Mouse (Mus musculus) neural tube, embryonic 12.5 days (tissue): ENCODE measurements around the gene Dgat2. TPM values are rescaled to one million over a fixed set of nuclear protein-coding genes. Genes with fewer than 3 reads are reported as not detected.

ENCODE experiments used
- ATAC-seq: fragments of 200-750 bp; cut with Nextera tagmentation; 2 replicates; pipeline ENCODE4 v1.8.0; 2017; ENCODE audit warnings: low read depth, mild to moderate bottlenecking, moderate TSS enrichment, moderate library complexity; ENCODE audit not compliant: low FRiP score
- H3K27ac ChIP-seq: fragments of 300-500 bp; sonication (generic); 2 replicates; pipeline ENCODE4 v1.5.1; 2016
- H3K27me3 ChIP-seq: fragments of 300-500 bp; sonication (generic); replicated peaks from 2 replicates; pipeline ENCODE4 v1.6.1; 2016; ENCODE audit warnings: mild to moderate bottlenecking
- H3K36me3 ChIP-seq: fragments of 300-500 bp; sonication (generic); 2 replicates; pipeline ENCODE4 v1.6.1; 2016; ENCODE audit warnings: mild to moderate bottlenecking
- H3K4me1 ChIP-seq: fragments of 300-500 bp; sonication (generic); 2 replicates; pipeline ENCODE4 v1.6.1; 2016
- H3K4me2 ChIP-seq: fragments of 300-500 bp; sonication (generic); replicated peaks from 2 replicates; pipeline ENCODE4 v1.6.1; 2016; ENCODE audit warnings: mild to moderate bottlenecking
- H3K4me3 ChIP-seq: fragments of 300-500 bp; sonication (generic); 2 replicates; pipeline ENCODE4 v1.5.1; 2016
- H3K9ac ChIP-seq: fragments of 300-500 bp; sonication (generic); 2 replicates; pipeline ENCODE4 v1.6.1; 2016; ENCODE audit warnings: mild to moderate bottlenecking
- H3K9me3 ChIP-seq: fragments of 300-500 bp; sonication (generic); 2 replicates; pipeline ENCODE4 v1.6.1; 2016; ENCODE audit warnings: mild to moderate bottlenecking
- WGBS: fragments of 180-500 bp; shearing (Covaris S2); methylation state at CpG from one replicate; pipeline ENCODE4 v1.1.7; 2016; 5-methylcytosine and 5-hydroxymethylcytosine counted together
- polyA plus RNA-seq: library from polyadenylated mRNA; unstranded; fragments of >200 nt; fragmentation: Nextera tagmentation; extraction: Ambion mirVana; gene quantifications from 2 replicates; pipeline ENCODE4 v1.2.1, GENCODE M21; 2016

The Dgat2 gene
- polyA plus RNA-seq, 1 experiment from 2014 or later, result 11.4 TPM

DNA sequence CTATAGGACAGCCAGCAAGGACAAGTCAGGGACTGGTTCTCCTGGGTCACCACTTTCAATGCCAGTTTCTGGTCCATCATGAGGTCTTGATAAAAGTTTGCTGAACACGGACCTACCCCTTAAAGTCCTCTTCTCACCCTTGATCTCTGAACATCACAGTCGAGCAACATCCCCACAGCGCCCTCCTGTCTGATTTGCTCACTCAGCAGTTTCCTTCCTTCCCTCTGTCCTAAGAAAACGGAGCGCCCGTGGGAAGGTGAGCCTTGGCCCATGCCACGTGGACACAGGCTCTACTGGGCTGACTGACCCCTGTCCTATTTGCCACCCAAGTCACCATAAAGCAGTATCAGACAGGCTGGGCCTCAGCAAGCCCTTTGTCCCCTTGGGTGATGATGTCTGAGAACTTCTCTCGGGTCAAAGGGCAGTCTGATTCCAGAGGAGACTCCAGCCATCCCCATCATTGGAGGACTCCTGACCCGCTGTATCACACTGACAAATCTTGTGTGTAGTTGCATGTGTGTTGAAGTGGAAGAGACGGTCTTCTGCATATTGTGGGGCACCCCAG, 32.2 kb upstream of the Dgat2 start:
- H3K27ac ChIP-seq, result no peak overlapping the region
- ATAC-seq, result no peak
- peaks cover 2% of the 10 kb centered on the region; the same call in 1 of the 2 replicates for H3K4me1 ChIP-seq
- H3K9me3 ChIP-seq, result no peaks in the 10 kb centered on the region
- no peak overlapping the region for H3K4me3 ChIP-seq
- 0 out of 2 replicates have a peak, but pooled peaks cover 2% of the 10 kb centered on the region for H3K27me3 ChIP-seq
- 83% methylated on average over 10 of the region's 10 CpGs for WGBS
- H3K4me2 ChIP-seq, result no peak overlapping the region
- H3K36me3 ChIP-seq, result no peaks in the 10 kb centered on the region
- H3K9ac ChIP-seq, result no peak overlapping the region

DNA sequence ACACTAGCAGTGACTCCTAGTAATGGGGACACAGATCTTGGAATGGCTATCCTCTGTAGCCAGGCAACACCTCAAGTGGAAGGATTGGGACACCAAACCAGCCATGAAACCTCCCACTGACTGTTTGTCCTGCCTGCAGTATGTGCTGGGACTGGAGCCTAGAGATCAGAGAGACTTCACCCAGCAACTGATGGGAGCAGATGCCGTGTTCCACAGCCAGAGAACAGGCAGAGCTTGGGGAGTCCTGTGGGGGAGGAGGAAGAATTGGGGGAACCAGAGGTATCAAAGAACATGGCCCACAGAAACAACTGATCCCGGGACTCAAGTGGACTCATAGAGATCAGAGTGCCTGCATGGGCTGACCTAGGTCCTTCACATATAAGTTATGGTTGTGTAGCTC, 31.2 kb upstream of the Dgat2 start:
- H3K4me2 ChIP-seq, result no peak overlapping the region
- ATAC-seq, result no peak
- H3K4me1 ChIP-seq, result peaks cover 2% of the 10 kb centered on the region; the same call in 1 of the 2 replicates
- H3K9ac ChIP-seq, result no peak overlapping the region
- 0 out of 2 replicates have a peak, but pooled peaks cover 2% of the 10 kb centered on the region for H3K27me3 ChIP-seq
- H3K9me3 ChIP-seq, result no peaks in the 10 kb centered on the region
- H3K4me3 ChIP-seq, result no peak overlapping the region
- WGBS, result 84% methylated on average over 2 of the region's 2 CpGs
- no peaks in the 10 kb centered on the region for H3K36me3 ChIP-seq
- no peak overlapping the region for H3K27ac ChIP-seq

DNA sequence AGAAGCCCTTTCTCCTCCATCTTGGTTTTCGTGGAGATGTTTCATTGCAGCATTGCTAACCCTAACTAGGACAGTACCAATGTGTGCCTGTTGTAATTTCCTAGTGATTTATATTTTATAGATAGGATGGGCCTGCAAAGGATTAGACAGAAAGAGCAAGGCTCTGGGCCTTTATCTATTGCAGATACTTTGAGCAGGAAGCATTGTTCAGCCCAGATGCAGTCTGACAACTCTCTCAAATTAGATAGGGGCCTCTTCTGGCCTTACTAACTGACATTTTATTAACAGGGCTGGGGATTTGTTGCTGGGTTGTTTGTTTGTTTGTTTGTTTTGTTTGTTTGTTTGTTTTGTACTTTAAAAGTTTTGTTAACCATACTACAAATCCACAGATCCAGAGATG, 30.5 kb upstream of the Dgat2 start:
- Histone ChIP-seq H3K4me3 (no peak overlapping the region), H3K4me1 (peaks cover 2% of the 10 kb centered on the region; the same call in 1 of the 2 replicates), H3K27ac (no peak overlapping the region), H3K27me3 (0 out of 2 replicates have a peak, but pooled peaks cover 2% of the 10 kb centered on the region), H3K9me3 (no peaks in the 10 kb centered on the region), H3K9ac (no peak overlapping the region), H3K36me3 (no peaks in the 10 kb centered on the region), H3K4me2 (no peak overlapping the region)
- WGBS, result 86% methylated on average over 1 of the region's 1 CpGs
- no peak for ATAC-seq

DNA sequence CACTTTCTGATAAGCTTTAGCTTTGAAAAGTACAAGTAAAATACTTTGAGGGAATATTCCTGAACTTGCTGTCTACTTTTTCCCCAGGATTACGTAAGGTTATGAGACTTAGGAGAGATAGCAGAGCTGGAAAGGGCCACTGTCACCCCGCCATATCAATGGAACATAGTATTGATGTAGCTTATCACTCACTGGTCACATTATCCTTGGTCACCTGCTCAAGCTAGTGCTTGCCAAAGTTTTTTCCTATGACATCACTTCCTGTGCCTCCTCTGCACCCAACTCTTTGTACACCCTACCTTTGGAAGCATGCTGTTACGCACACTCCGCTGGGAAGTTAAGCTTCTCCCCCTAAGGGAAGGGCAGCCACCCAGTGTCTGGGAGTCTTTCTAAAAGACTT, 26.2 kb upstream of the Dgat2 start:
- H3K27me3 ChIP-seq, result no peaks in the 10 kb centered on the region
- H3K9me3 ChIP-seq, result no peaks in the 10 kb centered on the region
- no peak overlapping the region for H3K9ac ChIP-seq
- H3K36me3 ChIP-seq, result no peaks in the 10 kb centered on the region
- no peak overlapping the region for H3K4me3 ChIP-seq
- H3K4me2 ChIP-seq, result no peak overlapping the region
- no peak overlapping the region for H3K27ac ChIP-seq
- no peaks in the 10 kb centered on the region for H3K4me1 ChIP-seq
- WGBS, result 97% methylated on average over 4 of the region's 4 CpGs
- ATAC-seq, result no peak

DNA sequence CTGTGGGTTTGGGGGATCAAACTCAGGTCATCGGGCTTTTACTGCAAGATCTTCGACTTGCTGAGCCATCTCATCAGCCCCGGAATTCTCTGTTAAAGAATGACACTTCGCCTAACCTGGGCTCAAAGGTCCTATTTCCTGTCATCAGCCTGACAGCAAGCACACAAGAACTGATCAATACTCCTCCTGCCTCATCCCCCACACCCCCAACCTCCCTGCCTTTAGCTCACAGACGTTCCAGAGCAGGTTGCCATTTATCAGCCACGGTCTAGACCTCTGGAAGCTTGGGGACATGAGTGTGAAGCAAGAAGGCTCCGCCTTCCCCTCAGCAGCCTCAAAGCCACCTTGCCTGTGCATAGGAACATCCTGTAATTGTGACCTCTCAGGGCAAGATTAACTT, 23.8 kb upstream of the Dgat2 start:
- 78% methylated on average over 7 of the region's 7 CpGs for WGBS
- no peak overlapping the region for H3K4me2 ChIP-seq
- H3K36me3 ChIP-seq, result no peaks in the 10 kb centered on the region
- H3K27ac ChIP-seq, result no peak overlapping the region
- no peak overlapping the region for H3K4me3 ChIP-seq
- no peaks in the 10 kb centered on the region for H3K27me3 ChIP-seq
- no peak overlapping the region for H3K9ac ChIP-seq
- no peak for ATAC-seq
- no peaks in the 10 kb centered on the region for H3K4me1 ChIP-seq
- H3K9me3 ChIP-seq, result no peaks in the 10 kb centered on the region

DNA sequence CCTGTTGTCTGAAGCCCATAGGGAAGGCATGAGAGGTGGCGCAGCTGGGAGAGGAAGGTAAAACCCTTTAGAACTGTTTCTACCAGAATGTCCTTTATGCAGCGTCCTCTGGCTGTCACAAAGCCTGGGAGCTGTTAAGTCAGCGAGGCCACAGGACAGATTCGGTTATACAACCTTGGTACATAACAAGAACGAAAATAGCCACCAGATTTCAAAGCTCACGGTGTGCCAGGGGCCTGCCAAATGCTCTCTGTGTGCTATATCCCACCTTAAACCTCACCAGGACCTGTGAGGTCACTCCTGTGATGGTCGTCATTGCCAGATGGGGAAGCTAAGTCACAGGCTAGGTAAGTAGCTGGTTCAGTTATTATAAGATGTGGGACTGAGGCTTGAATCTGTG, 19.6 kb upstream of the Dgat2 start:
- no peaks in the 10 kb centered on the region for H3K36me3 ChIP-seq
- no peak for ATAC-seq
- no peaks in the 10 kb centered on the region for H3K9me3 ChIP-seq
- H3K27me3 ChIP-seq, result no peaks in the 10 kb centered on the region
- WGBS, result 80% methylated on average over 7 of the region's 7 CpGs
- H3K4me1 ChIP-seq, result no peaks in the 10 kb centered on the region
- H3K9ac ChIP-seq, result no peak overlapping the region
- no peak overlapping the region for H3K27ac ChIP-seq
- no peak overlapping the region for H3K4me3 ChIP-seq
- no peak overlapping the region for H3K4me2 ChIP-seq

DNA sequence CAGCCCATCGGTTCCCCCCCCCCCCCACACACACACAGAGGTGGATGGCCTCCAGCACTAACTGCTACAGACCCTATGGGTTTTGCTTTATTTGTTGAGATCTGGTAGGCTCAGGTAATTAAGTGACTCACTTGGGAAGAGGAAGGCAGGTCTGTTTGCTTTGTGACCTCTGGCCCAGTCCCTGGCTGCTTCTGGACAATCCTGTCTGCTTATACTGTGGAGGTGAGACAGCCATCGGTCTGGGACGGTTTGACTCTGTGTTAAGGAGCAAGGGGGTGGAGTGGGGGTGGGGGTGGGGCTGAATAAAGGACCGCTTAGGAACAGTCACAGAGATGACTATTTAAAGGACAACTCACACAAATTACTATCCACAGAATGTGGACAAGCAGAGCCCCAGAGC, 17.8 kb upstream of the Dgat2 start:
- H3K4me1 ChIP-seq, result no peaks in the 10 kb centered on the region
- no peak overlapping the region for H3K4me3 ChIP-seq
- H3K9me3 ChIP-seq, result no peaks in the 10 kb centered on the region
- H3K4me2 ChIP-seq, result no peak overlapping the region
- no peak overlapping the region for H3K9ac ChIP-seq
- no peak overlapping the region for H3K27ac ChIP-seq
- no peaks in the 10 kb centered on the region for H3K27me3 ChIP-seq
- no peaks in the 10 kb centered on the region for H3K36me3 ChIP-seq
- no peak for ATAC-seq
- WGBS, result 30% methylated on average over 4 of the region's 4 CpGs

DNA sequence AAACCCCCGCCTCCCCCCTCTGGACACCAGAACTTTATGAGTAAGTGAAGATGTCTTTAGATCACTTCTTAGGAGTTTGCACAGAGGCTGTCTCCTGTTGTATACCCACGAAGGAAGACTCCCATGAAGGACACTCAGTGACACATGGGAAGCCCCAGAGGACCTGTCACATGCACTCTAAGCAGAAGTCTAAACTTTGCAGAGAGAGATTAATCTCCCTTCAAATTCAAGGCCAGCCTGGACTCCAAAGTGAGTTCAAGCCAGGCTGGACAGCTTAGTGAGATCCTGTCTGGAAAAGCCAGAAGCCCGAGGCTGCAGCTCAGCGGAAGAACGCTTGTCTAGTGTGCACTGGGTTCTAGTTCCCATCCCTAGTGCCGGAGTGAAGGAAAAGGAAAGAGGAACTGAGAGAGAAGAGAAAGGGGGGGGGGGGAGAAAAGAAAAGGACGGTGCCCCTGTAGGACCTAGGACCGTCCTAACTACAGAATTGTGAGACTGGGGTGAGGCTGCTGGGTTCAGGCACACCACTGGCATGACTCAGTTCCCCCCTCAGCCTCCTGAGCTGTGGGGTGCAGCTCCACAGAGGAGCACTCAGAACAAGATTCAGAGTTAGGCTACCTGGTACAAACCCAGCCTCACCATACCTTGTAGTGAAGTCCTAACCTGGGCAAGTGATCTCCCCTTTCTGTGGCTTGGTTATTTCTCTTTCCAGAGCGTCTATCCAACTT, 17.1 kb upstream of the Dgat2 start:
- H3K4me3 ChIP-seq, result no peak overlapping the region
- no peaks in the 10 kb centered on the region for H3K27me3 ChIP-seq
- no peak overlapping the region for H3K4me2 ChIP-seq
- no peak for ATAC-seq
- H3K27ac ChIP-seq, result no peak overlapping the region
- no peaks in the 10 kb centered on the region for H3K36me3 ChIP-seq
- H3K4me1 ChIP-seq, result no peaks in the 10 kb centered on the region
- H3K9ac ChIP-seq, result no peak overlapping the region
- no peaks in the 10 kb centered on the region for H3K9me3 ChIP-seq
- WGBS, result 89% methylated on average over 9 of the region's 9 CpGs

DNA sequence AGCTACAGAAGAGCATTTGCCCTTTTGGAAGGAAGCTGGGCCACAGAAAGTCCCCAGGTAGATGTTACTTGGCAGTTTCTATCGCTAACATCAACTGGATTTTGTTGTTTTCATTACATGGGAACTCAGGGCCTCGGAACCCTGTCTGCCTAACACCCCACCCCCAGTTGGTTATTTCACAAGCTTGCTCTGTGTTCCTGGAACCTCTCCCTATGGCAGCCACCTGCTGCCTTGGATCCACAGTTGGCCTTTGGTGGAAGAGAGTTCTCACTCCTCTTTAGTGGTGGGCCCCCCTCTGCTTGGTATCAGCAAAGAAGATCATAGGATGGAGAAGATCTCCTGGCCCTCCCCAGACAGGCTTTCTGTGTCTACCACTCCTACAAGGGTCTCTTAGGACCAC, 16.3 kb upstream of the Dgat2 start:
- H3K27me3 ChIP-seq, result no peaks in the 10 kb centered on the region
- H3K4me1 ChIP-seq, result no peaks in the 10 kb centered on the region
- no peaks in the 10 kb centered on the region for H3K36me3 ChIP-seq
- H3K4me2 ChIP-seq, result no peak overlapping the region
- no peak overlapping the region for H3K9ac ChIP-seq
- H3K9me3 ChIP-seq, result no peaks in the 10 kb centered on the region
- ATAC-seq, result no peak
- H3K4me3 ChIP-seq, result no peak overlapping the region
- no peak overlapping the region for H3K27ac ChIP-seq
- WGBS, result 92% methylated on average over 2 of the region's 2 CpGs

DNA sequence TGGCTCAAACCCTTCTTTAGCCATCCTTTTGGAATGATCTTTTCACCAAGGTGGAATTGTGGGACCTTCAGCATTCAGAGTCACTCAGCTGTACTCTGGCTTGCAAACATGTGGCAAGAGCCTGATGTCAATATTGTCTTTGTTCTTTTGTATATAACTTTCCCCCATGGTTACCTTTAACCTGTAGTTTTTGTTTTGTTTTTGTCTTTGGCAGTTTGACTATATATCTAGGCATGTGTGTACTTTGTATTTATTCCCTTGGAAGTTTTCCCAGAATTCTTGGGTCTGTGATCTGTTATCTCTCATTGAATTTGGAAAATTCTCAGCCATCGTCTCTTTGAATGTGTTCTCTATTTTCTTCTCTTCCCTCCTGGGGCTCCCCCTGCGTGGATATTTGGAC, 12.0 kb upstream of the Dgat2 start:
- H3K4me3 ChIP-seq, result no peak overlapping the region
- H3K27me3 ChIP-seq, result no peaks in the 10 kb centered on the region
- H3K4me1 ChIP-seq, result no peaks in the 10 kb centered on the region
- H3K9ac ChIP-seq, result no peak overlapping the region
- ATAC-seq, result no peak
- no peak overlapping the region for H3K27ac ChIP-seq
- WGBS, result 72% methylated on average over 2 of the region's 2 CpGs
- H3K36me3 ChIP-seq, result no peaks in the 10 kb centered on the region
- no peak overlapping the region for H3K4me2 ChIP-seq
- H3K9me3 ChIP-seq, result no peaks in the 10 kb centered on the region

DNA sequence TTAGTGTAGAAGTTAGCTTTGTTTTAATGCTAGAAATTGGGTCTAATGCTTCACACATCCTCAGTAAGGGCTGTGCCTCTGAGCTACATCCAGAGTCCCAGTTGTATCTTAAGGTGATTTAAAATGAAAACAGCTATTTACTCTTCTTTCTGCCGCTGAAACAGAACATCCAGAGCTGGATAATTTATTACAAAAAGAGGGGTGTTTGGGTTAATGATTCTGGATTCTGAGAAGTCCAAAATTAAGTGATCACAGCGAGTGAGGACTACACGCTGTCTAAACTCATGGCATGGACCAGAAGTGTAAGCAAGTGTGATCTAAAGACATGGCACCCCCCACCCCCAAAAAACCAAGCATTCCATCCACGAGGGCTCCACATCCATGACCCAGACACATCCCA, 11.4 kb upstream of the Dgat2 start:
- H3K27ac ChIP-seq, result no peak overlapping the region
- H3K36me3 ChIP-seq, result no peaks in the 10 kb centered on the region
- no peaks in the 10 kb centered on the region for H3K9me3 ChIP-seq
- H3K4me2 ChIP-seq, result no peak overlapping the region
- no peak overlapping the region for H3K4me3 ChIP-seq
- WGBS, result 86% methylated on average over 4 of the region's 4 CpGs
- no peaks in the 10 kb centered on the region for H3K27me3 ChIP-seq
- ATAC-seq, result no peak
- H3K4me1 ChIP-seq, result no peaks in the 10 kb centered on the region
- no peak overlapping the region for H3K9ac ChIP-seq

DNA sequence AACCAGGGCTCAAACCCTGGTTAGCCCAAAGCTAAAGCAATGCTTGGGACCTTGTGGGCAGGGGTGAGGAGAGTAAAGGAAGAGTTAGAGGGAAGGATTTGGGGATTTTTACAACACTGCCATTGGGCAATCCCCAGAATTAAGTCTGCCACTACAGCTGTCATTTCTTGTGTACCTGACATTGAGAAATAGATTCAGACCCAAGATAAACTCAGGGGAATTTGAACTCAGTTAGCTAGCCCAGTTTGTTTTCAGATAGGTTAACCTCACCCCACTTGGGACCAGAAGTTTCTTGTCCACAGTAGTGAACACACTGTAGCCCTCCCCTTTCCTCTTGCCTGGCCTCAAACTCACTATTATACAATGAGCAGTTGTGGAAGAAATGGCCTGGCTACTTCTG, 8.9 kb upstream of the Dgat2 start:
- Histone ChIP-seq H3K9ac (no peak overlapping the region), H3K4me1 (no peaks in the 10 kb centered on the region), H3K27me3 (no peaks in the 10 kb centered on the region), H3K4me3 (no peak overlapping the region), H3K27ac (no peak overlapping the region), H3K9me3 (no peaks in the 10 kb centered on the region), H3K4me2 (no peak overlapping the region), H3K36me3 (no peaks in the 10 kb centered on the region)
- no peak for ATAC-seq

DNA sequence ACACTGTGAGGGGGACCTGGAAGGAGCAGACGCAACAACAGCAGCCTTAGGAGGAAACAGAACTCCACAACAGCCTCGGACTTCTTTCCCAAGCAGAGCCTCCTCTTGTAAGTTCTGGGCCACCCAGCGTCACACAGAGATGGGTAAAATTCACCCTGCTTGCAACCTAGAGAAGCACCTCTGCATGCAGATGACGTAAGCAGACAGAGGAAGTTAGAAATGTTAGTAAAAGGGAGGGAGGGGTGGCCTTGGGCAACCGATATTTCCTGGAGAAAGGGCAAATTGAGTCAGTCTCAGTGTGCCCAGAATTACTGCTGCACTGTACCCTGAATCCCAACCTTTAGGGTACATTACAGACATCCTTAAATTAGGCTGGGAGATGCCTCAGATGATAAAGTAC, 7.4 kb upstream of the Dgat2 start:
- WGBS, result 82% methylated on average over 5 of the region's 5 CpGs
- H3K27ac ChIP-seq, result no peak overlapping the region
- no peak for ATAC-seq
- H3K36me3 ChIP-seq, result no peaks in the 10 kb centered on the region
- no peak overlapping the region for H3K9ac ChIP-seq
- no peaks in the 10 kb centered on the region for H3K4me1 ChIP-seq
- no peaks in the 10 kb centered on the region for H3K27me3 ChIP-seq
- no peaks in the 10 kb centered on the region for H3K9me3 ChIP-seq
- H3K4me2 ChIP-seq, result no peak overlapping the region
- H3K4me3 ChIP-seq, result no peak overlapping the region
